Mouse (Mus musculus): ENCODE data around the gene Evi5l. TPM values are rescaled to one million over a fixed set of nuclear protein-coding genes. Genes with fewer than 3 reads are reported as not detected.

The Evi5l gene
- polyA plus RNA-seq, 1 experiment from 2014 or later: 131 TPM

DNA sequence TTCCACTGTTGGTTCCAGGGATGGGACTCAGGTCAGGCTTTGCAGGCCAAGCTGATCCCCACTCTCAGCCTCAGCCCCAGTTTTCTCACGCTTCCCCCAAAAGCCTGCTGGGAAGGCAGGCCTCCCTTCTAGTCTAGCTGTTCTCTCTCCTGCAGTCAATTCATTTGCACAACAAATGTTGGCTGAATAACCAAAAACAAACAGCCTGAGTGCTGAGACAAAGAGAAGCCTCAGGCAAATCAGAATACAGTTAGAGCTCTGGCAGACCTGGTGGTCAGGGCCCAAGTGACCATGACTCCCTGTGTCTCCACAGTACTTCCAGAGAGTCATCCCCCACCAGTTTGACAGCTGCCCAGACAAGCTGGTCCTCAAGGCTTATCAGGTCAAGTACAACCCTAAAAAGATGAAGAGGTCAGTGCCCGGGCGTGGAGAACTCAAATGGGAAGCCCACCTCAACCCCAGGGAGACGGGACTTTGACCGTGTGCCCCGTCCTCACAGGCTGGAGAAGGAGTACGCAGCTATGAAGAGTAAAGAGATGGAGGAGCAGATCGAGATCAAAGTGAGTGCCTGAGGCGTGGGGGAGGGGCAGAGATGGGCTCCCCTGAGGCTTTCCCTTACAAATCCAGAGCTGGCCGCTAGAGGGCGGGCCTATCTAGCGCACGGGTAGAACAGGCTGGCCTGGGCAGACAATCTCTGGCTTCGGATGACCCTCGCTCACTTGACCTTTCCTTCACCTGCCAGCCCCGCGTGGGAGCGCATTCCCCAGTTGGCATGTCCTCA, 26.6 kb downstream of the Evi5l start:
- Histone ChIP-seq H3K4me2 (ENCODE audit: low read length) (peak overlapping the region; percentile 14; the same call in 1 of the 2 replicates), H3K9ac (ENCODE audit: low read depth, low read length) (no peak overlapping the region; the same call in 1 of the 2 replicates)
- WGBS: 3% methylated on average over 18 of the region's 18 CpGs

DNA sequence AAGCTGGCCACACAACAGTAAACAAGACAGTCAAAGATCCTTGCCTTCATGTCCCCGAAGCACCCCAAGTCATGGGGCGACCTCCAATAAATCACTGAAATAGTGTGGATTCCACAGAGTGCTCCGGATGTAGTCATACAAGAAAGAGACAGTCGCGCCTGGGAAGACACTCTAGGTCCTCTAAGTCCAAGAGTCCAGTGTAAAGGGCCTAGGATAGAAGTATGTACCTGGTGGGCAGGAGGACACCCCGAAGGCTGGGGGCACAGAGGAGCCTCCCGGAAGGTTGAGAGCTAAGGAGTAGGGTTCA, 27.2 kb downstream of the Evi5l start:
- 53% methylated on average over 7 of the region's 7 CpGs for WGBS
- peaks cover 5% of the 10 kb centered on the region for H3K4me1 ChIP-seq (ENCODE audit: control insufficient read depth, insufficient read depth, low read length)
- H3K9ac ChIP-seq (ENCODE audit: low read depth, low read length): no peak overlapping the region
- H3K27me3 ChIP-seq (ENCODE audit: control insufficient read depth, insufficient read depth, low read depth, low read length): no peaks in the 10 kb centered on the region
- H3K36me3 ChIP-seq (ENCODE audit: control insufficient read depth, insufficient read depth, low read length): peaks cover 28% of the 10 kb centered on the region
- H3K4me2 ChIP-seq (ENCODE audit: low read length): no peak overlapping the region
- no peak overlapping the region; the same call in 1 of the 2 replicates for H3K27ac ChIP-seq (ENCODE audit: low read length)
- no peaks in the 10 kb centered on the region for H3K9me3 ChIP-seq (replicated peaks; ENCODE audit: control insufficient read depth, low read length, poor library complexity, severe bottlenecking)
- H3K4me3 ChIP-seq (ENCODE audit: low read depth, low read length): no peak overlapping the region
- ATAC-seq: peak; percentile 36

More for the DNA sequence above, 26.6 kb downstream of the Evi5l start:
- H3K4me3 ChIP-seq (ENCODE audit: low read depth, low read length): no peak overlapping the region
- H3K27ac ChIP-seq (ENCODE audit: low read length): peak overlapping the region; percentile 76
- H3K4me1 ChIP-seq (ENCODE audit: control insufficient read depth, insufficient read depth, low read length): peaks cover 5% of the 10 kb centered on the region
- H3K27me3 ChIP-seq (ENCODE audit: control insufficient read depth, insufficient read depth, low read depth, low read length): no peaks in the 10 kb centered on the region
- H3K36me3 ChIP-seq (ENCODE audit: control insufficient read depth, insufficient read depth, low read length): peaks cover 31% of the 10 kb centered on the region
- H3K9me3 ChIP-seq (replicated peaks; ENCODE audit: control insufficient read depth, low read length, poor library complexity, severe bottlenecking): no peaks in the 10 kb centered on the region
- peak; percentile 74 for ATAC-seq

DNA sequence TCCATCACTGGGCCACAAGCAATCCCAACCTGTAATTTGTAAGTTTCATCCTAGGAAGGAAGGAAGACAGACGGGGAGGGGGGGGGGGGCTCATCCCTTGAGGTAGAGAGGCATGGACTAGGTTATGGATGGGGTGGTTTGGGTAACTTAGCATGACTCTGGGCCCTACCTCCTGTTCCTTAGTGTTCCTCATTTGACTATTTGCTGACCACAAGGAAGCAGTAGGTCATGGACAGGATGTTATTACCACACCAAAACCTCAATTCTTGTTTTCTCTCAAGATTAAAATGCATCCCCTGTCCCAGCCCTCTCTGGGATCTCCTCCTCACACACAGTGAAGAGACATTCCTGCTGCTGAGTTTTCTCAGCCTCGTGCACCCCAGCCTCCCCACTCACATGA, 35.0 kb downstream of the Evi5l start:
- Histone ChIP-seq H3K4me2 (ENCODE audit: low read length) (no peak overlapping the region), H3K9ac (ENCODE audit: low read depth, low read length) (no peak overlapping the region), H3K4me3 (ENCODE audit: low read depth, low read length) (no peak overlapping the region), H3K36me3 (ENCODE audit: control insufficient read depth, insufficient read depth, low read length) (peaks cover 39% of the 10 kb centered on the region), H3K27me3 (ENCODE audit: control insufficient read depth, insufficient read depth, low read depth, low read length) (peaks cover 3% of the 10 kb centered on the region; the same call in 1 of the 2 replicates), H3K27ac (ENCODE audit: low read length) (no peak overlapping the region), H3K9me3 (replicated peaks; ENCODE audit: control insufficient read depth, low read length, poor library complexity, severe bottlenecking) (no peaks in the 10 kb centered on the region), H3K4me1 (ENCODE audit: control insufficient read depth, insufficient read depth, low read length) (no peaks in the 10 kb centered on the region)
- WGBS: 62% methylated on average over 2 of the region's 2 CpGs
- ATAC-seq: no peak

DNA sequence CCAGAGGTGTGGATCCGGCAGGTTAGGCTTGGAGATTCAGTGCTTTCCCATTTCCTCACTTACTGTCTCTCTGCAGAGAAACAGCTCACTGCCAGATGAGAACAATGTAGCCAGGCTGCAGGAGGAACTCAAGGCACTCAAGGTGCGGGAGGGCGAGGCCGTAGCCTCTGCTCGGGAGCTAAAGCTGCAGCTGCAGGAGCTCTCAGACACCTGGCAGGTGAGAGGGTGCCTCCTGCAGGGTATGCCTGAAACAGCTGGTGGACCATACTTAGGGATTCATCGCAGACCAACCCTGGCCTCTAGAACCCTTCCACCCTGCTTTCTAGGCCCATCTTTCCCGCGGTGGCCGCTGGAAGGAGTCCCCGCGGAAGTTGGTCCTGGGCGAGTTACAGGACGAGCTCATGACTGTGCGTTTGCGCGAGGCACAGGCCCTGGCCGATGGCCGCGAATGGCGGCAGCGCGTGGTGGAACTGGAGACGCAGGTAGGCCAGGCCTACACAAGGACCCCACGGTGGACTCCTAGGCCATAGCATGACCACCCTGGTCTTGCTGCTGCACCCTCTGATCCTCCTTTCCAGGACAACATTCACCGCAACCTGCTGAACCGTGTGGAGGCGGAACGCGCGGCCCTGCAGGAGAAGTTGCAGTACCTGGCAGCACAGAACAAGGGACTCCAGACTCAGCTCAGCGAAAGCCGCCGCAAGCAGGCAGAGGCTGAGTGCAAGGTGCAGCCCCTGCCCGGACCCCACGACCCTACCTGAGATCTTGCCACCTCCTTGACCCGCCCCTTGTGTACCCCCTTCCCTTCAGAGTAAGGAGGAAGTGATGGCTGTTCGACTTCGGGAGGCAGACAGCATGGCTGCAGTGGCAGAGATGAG, 39.1 kb downstream of the Evi5l start:
- H3K27me3 ChIP-seq (ENCODE audit: control insufficient read depth, insufficient read depth, low read depth, low read length): peaks cover 3% of the 10 kb centered on the region; the same call in 1 of the 2 replicates
- H3K36me3 ChIP-seq (ENCODE audit: control insufficient read depth, insufficient read depth, low read length): peaks cover 43% of the 10 kb centered on the region
- WGBS: 27% methylated on average over 38 of the region's 38 CpGs
- H3K4me3 ChIP-seq (ENCODE audit: low read depth, low read length): no peak overlapping the region
- H3K4me2 ChIP-seq (ENCODE audit: low read length): no peak overlapping the region
- no peak for ATAC-seq
- 0 out of 2 replicates have a peak overlapping the region, but pooled peaks have one; percentile 36 for H3K9ac ChIP-seq (ENCODE audit: low read depth, low read length)
- no peaks in the 10 kb centered on the region for H3K4me1 ChIP-seq (ENCODE audit: control insufficient read depth, insufficient read depth, low read length)
- no peaks in the 10 kb centered on the region; the same call in 1 of the 2 replicates for H3K9me3 ChIP-seq (replicated peaks; ENCODE audit: control insufficient read depth, low read length, poor library complexity, severe bottlenecking)
- H3K27ac ChIP-seq (ENCODE audit: low read length): no peak overlapping the region

DNA sequence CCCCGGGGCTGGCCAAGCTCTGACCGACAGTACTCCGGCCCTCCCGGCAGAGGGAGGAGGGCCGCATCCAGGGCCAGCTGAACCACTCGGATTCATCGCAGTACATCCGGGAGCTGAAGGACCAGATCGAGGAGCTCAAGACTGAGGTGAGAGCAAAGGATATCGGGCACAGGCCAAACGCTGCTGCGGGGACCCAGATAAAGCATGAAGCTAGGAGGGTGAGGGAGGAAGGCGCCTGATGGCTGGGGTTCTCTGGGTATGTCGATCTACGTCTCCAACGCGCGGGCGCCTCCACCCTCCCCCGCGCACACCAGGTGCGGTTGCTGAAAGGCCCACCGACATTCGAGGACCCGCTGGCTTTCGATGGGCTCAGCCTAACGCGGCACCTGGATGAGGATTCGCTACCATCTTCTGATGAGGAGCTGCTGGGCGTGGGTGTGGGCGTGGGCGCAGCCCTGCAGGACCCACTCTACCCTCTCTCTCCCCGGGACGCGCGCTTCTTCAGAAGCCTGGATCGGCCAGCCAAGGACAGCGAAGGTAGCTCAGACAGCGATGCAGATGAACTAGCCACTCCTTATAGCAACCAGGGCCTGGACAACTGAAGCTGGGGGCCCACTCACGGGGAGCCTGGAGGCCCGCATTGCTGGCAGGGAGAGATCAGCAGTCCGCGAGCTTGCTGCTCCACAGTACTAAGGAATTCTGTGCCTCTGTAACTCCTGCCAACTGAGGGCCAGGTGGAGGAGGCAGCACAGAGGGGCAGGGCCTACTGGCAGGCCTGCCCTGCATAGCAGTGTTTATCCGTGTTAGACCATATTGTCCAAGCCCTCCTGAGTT, 40.0 kb downstream of the Evi5l start:
- no peak overlapping the region for H3K4me2 ChIP-seq (ENCODE audit: low read length)
- H3K4me3 ChIP-seq (ENCODE audit: low read depth, low read length): no peak overlapping the region
- no peak; the same call in 1 of the 2 replicates for ATAC-seq
- WGBS: 11% methylated on average over 44 of the region's 44 CpGs
- H3K4me1 ChIP-seq (ENCODE audit: control insufficient read depth, insufficient read depth, low read length): no peaks in the 10 kb centered on the region
- peaks cover 3% of the 10 kb centered on the region; the same call in 1 of the 2 replicates for H3K27me3 ChIP-seq (ENCODE audit: control insufficient read depth, insufficient read depth, low read depth, low read length)
- no peaks in the 10 kb centered on the region; the same call in 1 of the 2 replicates for H3K9me3 ChIP-seq (replicated peaks; ENCODE audit: control insufficient read depth, low read length, poor library complexity, severe bottlenecking)
- H3K9ac ChIP-seq (ENCODE audit: low read depth, low read length): peak overlapping the region; percentile 36; the same call in 1 of the 2 replicates
- H3K36me3 ChIP-seq (ENCODE audit: control insufficient read depth, insufficient read depth, low read length): peaks cover 45% of the 10 kb centered on the region
- H3K27ac ChIP-seq (ENCODE audit: low read length): no peak overlapping the region

DNA sequence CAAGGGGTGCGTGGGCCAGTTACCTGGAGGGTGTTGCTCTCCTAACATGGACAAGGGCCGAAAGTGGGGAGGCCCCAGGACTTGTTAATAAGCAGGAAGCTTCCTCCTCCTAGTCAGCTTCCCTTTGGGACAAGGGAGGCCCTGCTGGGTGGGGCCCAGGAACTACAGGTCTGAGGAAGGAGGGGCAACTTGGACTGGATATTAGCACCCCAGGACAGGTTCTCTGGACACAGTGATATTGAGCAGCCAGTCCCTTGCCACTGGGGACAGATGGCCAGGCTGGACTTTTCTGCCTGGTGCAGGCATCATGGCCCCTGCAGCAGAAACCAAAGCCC, 40.6 kb downstream of the Evi5l start:
- Histone ChIP-seq H3K9ac (ENCODE audit: low read depth, low read length) (peak overlapping the region; percentile 12; the same call in 1 of the 2 replicates), H3K4me2 (ENCODE audit: low read length) (no peak overlapping the region)
- no peak for ATAC-seq

DNA sequence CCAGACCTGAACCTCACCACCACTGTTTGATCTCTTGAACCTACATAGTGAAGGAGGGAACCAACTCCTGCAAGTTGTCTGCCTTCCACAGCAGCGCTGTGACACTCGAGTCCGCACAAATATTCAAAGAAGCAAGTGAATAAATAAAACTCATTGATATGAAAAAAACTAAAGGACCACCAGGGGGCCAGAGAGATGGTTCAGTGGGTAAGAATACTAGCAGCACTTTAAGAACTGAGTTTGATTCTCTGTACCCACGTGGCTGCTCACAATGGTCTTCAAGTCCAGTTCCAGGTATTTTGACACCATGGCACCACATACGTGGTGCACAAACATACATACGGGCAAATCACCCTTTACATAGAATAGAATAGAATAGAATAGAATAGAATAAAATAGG, 44.7 kb downstream of the Evi5l start:
- Histone ChIP-seq H3K9me3 (replicated peaks; ENCODE audit: control insufficient read depth, low read length, poor library complexity, severe bottlenecking) (no peaks in the 10 kb centered on the region; the same call in 1 of the 2 replicates), H3K4me1 (ENCODE audit: control insufficient read depth, insufficient read depth, low read length) (peaks cover 33% of the 10 kb centered on the region), H3K9ac (ENCODE audit: low read depth, low read length) (no peak overlapping the region), H3K4me3 (ENCODE audit: low read depth, low read length) (no peak overlapping the region), H3K4me2 (ENCODE audit: low read length) (no peak overlapping the region), H3K36me3 (ENCODE audit: control insufficient read depth, insufficient read depth, low read length) (peaks cover 22% of the 10 kb centered on the region), H3K27me3 (ENCODE audit: control insufficient read depth, insufficient read depth, low read depth, low read length) (no peaks in the 10 kb centered on the region), H3K27ac (ENCODE audit: low read length) (no peak overlapping the region)
- 64% methylated on average over 6 of the region's 6 CpGs for WGBS
- ATAC-seq: no peak

More for the DNA sequence above, 40.6 kb downstream of the Evi5l start:
- H3K4me3 ChIP-seq (ENCODE audit: low read depth, low read length): no peak overlapping the region
- WGBS: 50% methylated on average over 2 of the region's 2 CpGs
- H3K4me1 ChIP-seq (ENCODE audit: control insufficient read depth, insufficient read depth, low read length): no peaks in the 10 kb centered on the region
- H3K36me3 ChIP-seq (ENCODE audit: control insufficient read depth, insufficient read depth, low read length): peaks cover 45% of the 10 kb centered on the region
- H3K27ac ChIP-seq (ENCODE audit: low read length): no peak overlapping the region
- peaks cover 3% of the 10 kb centered on the region; the same call in 1 of the 2 replicates for H3K27me3 ChIP-seq (ENCODE audit: control insufficient read depth, insufficient read depth, low read depth, low read length)
- H3K9me3 ChIP-seq (replicated peaks; ENCODE audit: control insufficient read depth, low read length, poor library complexity, severe bottlenecking): no peaks in the 10 kb centered on the region; the same call in 1 of the 2 replicates

DNA sequence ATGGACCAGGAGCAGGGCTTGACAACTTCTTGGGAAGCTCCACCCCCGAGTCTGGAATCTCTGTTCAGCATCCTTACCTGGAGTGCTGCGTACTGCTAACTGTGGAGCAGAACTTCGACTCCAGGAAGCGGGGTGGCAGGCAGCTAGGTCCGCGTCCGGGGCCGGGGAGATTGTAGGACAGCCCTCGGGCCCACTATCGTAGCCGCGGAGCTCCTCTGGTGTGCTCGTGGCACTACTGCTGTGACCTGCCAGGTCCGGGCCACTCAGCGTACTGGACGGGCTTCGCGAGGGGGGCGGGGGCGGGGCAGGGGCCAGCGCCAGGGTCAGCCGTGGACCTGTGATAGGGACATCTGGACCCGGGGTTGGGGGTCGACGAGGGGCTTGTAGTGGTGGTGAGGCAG, 46.4 kb downstream of the Evi5l start:
- peak overlapping the region; percentile 71 for H3K27ac ChIP-seq (ENCODE audit: low read length)
- 2% methylated on average over 24 of the region's 25 CpGs for WGBS
- peak overlapping the region; percentile 75 for H3K9ac ChIP-seq (ENCODE audit: low read depth, low read length)
- peaks cover 37% of the 10 kb centered on the region for H3K4me1 ChIP-seq (ENCODE audit: control insufficient read depth, insufficient read depth, low read length)
- ATAC-seq: peak; percentile 4
- H3K36me3 ChIP-seq (ENCODE audit: control insufficient read depth, insufficient read depth, low read length): peaks cover 17% of the 10 kb centered on the region
- peak overlapping the region; percentile 98 for H3K4me2 ChIP-seq (ENCODE audit: low read length)
- no peaks in the 10 kb centered on the region for H3K27me3 ChIP-seq (ENCODE audit: control insufficient read depth, insufficient read depth, low read depth, low read length)
- no peaks in the 10 kb centered on the region; the same call in 1 of the 2 replicates for H3K9me3 ChIP-seq (replicated peaks; ENCODE audit: control insufficient read depth, low read length, poor library complexity, severe bottlenecking)
- H3K4me3 ChIP-seq (ENCODE audit: low read depth, low read length): peak overlapping the region; percentile 52
